Mouse (Mus musculus): Measurements from ENCODE around the gene Prss30.
A peak's percentile ranks its signal among the peaks of the same experiment; 100 is the strongest.

Prss30 gene

DNA sequence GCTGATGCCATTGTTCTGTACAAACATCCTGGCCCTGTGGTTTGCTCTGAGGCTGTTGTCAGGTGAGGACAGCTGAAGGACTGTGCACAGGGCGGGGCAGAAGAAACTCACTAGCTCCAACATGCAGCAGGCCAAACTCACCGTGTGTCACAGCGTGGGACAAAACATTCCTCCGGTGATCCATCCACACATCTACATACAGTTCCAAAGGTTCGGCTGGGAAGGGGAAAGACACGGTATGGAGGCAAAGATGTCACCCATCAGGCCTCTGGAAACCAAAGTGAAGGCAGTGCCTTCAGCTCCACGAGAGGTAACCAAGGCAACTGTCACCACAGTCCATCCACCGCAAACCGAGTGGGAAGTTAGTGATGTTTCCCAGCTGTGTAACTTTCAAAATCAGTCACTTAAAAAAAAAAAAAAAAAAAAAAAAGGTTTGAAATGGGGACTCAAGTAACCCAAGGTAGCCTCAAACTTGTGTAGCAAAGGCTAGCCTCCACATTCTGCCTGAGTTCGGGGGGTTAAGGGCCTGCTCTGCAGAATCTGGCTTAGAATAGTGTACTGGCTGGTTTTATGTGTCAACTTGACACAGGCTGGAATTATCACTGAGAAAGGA, at the start of gene Prss30:
Prss30 (minus strand) TSS at position 270 of the 613 bp plus-strand sequence.
- DNase-seq (ENCODE audit: low spot score in 2 of 2), result no peak

DNA sequence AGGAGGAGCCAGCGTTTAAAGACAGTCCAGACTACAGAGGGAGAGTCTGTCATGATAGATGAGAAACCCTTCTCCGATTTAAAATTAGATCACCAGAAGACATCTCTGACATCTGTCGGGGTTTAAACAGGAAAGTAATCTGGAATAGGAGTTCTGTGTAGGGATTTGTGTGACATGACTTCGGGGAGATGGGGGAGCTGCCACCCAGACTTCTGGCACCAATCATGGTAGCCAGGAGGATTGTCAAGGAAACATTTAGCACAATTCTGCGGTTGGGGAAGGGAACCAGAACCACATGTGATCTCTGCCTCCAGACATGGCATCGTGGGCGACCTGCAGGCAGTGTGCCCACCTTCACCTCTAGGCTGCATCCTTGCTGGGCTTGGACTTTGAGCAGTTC, 49.1 kb upstream of the Prss30 start:
- DNase-seq (ENCODE audit: low spot score in 2 of 2), result no peak

DNA sequence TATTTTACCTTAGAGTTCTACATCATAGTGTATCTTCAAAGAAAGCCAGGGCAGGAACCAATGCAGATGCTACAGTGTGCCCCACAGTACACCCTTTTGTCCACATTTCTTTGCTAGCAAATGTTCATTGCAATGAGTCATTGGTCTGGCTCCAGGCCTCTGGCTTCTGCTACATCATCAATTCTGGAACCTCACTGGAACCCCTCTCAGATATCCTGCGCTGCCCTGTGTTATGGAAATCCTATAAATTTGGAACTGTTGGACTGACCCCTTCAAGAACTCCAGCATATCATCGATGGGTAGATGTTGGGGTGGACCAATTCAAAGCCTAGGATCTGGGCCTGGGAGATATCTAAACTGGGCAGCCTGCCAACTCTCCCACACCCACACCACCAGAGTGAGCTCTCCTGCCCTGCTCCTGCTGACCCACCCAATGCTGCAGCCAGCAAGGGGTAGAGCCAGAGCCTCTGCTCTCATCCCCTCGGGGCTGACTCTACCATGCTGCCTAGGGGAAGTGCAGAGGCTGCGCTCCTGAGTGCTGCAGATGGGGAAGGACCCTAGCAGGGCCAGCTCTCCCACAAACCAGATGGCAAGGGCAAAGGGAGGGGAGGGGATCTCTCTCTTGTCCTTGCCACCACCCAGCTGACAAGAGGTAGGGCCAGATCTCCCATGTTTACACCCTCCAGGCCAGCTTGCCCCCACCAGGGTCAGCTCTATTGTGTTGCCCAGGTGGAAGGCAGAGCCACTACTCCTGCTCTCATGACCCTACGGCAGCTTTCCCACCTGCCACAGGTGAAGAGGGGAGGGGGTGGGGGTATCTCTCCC, 41.2 kb upstream of the Prss30 start:
- peak; percentile 44 to 49 for DNase-seq (ENCODE audit: low spot score in 2 of 2)

DNA sequence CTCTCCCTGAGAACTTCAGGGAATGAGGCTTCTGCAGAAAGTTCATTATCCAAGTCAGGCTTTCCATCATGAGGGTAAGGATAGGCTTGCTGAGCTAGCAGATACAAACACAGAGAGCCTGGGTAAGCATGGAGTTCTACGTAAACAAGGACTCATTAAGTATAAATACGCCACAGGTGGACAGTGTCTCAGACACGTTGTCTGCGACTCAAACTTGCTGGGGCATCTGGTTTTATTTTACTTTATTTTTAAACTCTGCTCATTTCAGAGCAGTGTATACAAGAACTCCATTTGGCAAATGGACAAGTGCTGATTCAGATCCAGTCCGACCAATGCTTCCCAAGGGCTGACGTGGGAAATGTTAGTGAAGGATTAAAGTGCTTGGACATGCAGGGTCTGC, 40.3 kb upstream of the Prss30 start:
- DNase-seq (ENCODE audit: low spot score in 2 of 2), result no peak

DNA sequence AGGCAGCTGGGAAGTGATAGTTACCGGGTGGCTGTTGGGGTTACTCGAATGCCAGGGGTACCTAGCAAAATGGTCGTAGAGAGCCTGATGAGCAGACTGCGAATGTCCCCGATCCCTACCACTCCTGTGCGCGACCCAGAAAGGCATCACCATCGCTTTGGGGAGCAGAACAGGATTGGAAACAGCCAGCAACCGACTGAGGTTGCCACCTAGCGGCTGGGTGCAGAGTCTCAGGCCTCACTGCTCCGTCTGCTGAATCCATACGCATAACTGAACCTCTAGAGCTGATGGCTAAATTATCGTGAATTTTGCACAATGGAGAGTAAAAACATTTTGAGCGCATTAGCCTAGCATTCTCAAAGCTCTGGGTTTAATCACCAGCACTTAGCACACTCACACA, 35.4 kb upstream of the Prss30 start:
- DNase-seq (ENCODE audit: low spot score in 2 of 2), result no peak

DNA sequence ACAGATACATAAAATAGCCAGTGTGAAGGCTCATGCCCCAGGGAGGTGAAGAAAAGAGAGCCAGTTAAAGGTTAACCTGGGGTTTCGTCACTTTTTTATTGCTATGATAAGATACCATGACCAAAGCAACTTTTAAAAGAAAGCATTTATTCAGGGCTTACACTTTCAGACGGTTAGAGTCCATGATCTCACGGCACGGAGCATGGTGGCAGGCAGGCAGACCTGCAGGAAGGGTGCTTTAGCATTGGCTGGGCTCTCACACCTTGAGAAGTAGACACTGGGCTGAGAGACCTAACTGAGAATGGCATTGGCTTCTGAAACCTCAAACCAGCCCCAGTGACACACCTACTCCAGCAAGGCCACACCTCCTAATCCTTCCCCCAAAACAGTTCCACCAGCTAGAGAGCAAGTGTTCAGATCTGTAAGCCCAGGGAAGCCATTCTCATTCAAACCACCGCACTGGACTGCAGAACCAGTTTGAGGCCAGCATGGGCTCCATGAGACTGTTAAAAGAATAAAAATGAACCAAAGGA, 34.1 kb upstream of the Prss30 start:
- no peak for DNase-seq (ENCODE audit: low spot score in 2 of 2)

DNA sequence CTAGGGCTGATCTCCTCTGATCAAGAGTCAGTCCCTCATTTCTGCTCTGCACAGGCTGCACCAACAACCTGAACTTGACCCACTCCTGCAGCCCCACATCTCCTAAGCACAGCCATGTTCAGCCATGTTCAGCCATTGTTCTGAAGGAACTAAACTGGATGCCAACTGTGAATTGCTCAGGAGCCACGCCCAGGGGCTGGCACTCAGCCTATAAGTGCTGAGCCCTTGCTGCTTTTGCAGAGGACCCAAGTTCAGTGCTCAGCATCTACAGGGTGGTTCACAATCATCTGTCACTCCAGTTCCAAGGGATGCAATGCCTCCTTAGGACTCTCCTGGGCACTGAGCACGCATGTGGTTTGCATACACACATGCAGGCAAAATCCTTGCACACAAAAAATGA, 32.6 kb upstream of the Prss30 start:
- DNase-seq (ENCODE audit: low spot score in 2 of 2), result no peak

DNA sequence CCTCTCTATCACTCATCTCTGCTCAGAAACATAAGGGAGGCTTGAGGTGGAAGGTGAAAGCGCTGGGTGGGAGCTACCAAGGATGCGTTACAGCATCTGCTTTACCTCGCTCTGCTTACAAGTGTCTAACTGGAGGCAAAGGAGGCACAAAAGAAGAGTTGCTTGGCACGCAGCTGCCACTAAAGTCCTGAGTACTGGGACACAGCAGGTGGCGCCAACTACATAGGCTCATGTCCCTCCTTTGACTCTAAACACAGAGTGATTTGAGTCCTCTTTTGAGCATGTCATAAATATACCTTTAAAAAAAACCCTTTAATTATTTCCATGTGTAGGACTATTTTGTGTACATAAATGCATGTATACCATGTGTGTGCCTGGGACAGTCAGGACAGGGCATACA, 29.3 kb upstream of the Prss30 start:
- DNase-seq (ENCODE audit: low spot score in 2 of 2), result no peak

DNA sequence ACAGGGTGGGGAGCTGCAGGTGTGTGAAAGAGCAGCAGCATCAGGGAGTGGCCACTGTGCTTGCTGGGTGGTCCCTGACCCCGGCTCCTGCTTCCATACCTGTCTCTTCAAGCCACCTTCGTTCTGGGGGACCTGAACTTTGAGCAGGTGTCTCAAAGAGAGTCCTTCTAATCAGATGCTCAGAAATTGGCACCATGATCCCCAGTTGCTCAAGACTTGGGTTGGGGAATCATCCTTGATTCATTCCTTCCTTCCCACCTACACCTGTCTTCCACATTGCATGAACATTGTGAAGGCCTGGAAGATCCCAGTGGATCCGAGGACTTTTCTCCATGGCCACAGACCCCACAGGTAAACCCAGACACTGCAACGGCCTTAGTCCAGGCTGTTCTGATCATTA, 27.7 kb upstream of the Prss30 start:
- no peak for DNase-seq (ENCODE audit: low spot score in 2 of 2)

DNA sequence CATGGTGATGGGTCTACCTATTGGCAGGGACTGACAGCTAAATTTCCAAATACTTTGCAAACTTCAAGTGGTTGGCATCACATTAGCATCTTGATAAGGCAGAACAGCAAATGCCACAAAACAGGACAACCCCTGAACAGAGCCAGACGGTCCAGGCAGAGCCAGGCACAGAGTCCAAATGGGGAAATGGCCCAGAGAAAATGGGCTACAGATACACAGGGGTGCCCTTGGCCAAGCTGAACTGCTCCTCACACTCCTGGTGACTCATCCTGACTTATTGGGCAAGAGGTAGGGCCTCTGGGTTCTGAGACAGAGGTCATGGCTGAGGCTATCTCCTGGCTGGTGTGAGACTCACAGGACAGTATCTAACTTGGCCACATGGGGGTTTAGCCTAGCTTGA, 27.0 kb upstream of the Prss30 start:
- no peak for DNase-seq (ENCODE audit: low spot score in 2 of 2)

DNA sequence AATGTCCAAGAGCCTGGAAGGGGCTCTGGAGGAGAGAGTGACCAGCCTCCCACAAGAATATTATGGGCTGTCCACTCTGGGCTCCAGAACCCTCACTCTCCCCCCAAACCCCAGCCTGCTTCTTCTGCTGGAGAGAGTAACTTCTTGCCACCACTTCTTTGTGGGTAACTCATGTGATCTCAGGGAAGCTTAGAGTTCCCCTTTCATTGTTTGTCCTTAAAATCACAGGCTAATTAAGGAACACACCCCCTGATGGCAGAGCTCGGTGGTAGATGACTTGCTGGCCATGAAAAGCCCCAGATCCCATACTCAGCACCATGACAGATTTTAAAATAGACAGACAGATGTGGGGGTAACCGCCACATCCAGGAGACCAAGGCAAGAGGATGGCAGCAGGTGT, 26.6 kb upstream of the Prss30 start:
- DNase-seq (ENCODE audit: low spot score in 2 of 2), result no peak

DNA sequence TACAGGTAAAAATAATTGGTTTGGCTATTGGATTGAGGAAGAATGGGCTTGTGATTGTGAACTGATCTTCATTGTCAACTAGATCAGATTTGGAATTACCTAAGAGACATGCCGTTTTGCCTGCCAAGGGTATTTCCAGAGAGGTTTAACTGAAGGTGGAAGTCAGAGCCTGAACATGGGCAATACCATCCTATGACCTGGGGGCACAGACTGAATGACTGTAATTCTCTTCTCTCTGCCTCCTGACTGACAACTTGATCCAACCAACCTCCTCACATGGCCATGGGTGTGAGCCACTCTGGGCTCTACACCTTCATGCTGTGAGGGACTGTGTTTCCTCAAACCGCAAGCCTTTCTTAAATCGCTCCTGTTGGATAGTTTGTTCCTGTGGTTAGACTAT, 24.7 kb upstream of the Prss30 start:
- DNase-seq (ENCODE audit: low spot score in 2 of 2), result no peak

DNA sequence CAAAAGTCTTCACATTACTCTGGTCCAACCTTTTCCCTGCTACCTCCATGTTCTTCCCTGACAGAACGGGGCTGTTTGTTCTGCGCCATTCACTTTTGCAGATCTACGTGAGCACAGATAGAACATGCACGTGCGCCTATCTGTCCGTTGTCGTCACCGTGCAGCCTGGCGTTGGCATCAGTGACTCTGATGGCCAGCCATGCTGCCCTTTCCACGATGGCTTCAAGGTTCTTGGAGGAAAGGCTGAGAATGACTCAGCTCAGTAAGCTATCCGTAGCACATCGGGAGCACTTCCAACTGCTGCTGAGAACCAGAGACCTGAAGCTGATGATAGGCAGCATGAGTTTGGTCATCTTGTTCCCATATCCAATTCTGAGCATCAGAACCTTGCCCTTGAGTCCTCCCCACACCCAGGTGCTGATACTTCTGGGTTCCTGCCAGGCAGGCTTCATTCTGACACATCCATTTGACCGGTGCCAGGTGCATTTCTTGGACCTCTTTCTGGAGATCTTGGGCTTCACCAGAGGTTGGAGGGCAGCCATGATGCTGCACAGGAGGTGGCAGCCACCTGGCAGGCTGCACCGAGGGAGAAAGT, 23.8 kb upstream of the Prss30 start:
- no peak for DNase-seq (ENCODE audit: low spot score in 2 of 2)

DNA sequence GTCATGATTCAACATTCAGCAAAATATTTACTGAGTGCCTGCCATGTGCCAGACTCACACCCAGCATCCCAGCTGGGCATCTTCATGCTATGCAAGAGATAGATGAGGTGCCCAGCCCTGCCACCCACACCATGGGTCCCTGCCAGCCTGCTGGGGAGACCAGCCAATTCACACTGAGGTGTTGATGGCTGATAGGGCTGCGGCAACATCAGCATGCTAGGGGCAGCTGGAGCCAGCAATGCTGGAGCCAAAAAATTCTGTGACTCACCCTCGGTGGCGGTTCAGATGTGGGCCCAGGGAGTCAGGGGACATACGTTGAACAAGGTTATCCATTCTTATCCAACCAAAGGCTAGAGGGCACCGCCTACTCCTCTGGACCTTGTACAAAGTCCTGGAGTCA, 20.0 kb upstream of the Prss30 start:
- DNase-seq (ENCODE audit: low spot score in 2 of 2), result no peak

DNA sequence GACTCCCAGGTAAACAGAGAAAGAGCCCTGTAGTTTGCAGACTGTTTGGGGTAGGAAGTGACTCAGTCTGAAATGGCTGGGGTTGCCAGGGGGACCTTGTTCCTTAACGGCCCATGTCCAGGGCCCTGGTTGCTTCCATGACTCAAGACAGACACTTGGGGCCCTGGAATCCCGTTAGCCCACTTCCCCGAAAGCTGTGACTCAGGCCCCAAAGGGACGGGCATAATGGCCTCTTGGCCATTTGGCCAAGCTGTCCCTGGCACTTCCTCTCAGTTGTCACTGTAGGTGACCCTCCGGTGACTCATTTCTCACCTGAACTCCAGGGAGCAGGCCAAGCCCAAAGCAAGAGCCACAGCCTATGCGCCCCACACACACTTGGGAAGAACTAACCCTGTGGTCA, 18.0 kb upstream of the Prss30 start:
- DNase-seq (ENCODE audit: low spot score in 2 of 2), result no peak

DNA sequence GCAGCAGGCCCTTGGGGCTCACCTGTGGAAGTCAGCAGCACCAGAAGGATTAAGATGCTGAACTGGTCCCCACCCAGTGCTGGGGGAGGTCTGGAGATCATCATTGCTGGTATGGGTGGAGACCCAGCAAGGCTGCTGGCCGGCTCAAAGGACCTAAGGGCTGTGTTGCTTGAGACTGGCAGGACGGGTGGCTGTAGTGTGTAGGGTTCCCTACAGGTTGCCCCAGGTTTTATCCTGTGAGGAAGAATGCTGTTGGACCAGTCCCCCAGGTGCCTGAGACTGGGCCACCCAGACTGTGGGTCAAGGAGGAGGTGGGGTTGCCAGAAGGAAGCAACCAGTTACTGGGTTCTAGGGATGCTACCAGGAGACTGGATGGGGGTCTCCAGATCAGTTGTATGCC, 17.5 kb upstream of the Prss30 start, which contains the start of gene Prss22:
Prss22 (minus strand) TSS at position 200 of the 400 bp plus-strand sequence.
- no peak for DNase-seq (ENCODE audit: low spot score in 2 of 2)

DNA sequence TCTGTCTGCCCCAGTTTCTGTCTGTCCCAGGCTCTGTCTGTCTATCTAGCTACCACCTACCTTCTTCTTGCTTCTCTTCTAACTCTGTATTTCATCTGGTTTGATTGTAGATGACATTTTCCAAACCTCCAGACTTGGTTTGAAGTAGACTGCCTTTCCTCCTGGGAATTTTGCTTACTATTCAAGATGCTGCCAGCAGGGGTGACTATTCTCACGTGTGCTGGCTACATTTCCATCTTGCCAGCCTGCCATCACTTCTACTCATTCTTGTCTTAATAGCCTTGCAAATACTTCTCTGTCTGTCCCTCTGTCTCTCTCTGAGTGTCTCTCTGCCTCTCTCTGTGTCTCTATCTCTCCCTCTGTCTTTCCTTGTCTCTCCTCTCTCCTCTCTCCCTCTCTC, 15.1 kb upstream of the Prss30 start:
- DNase-seq (ENCODE audit: low spot score in 2 of 2), result no peak

DNA sequence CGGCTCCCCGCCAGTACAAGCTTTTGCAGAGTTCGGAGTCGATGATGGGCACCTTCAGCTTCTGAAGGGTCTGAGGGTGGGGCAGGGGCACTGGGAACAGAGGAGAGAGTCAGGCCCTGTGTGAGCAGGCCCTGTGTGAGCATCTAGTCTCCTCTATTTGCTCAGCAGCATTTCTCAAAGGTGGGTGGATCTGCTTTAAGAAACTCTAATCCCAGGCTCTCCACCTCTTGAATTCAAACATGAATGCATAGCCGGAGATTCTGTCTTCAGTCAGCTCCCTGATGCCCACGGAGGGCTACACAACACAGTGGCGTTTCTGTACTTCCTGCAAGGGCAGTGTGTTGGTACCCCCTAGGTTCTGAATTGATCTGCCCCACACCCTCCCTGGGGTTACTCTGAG, 14.3 kb upstream of the Prss30 start:
- no peak for DNase-seq (ENCODE audit: low spot score in 2 of 2)

DNA sequence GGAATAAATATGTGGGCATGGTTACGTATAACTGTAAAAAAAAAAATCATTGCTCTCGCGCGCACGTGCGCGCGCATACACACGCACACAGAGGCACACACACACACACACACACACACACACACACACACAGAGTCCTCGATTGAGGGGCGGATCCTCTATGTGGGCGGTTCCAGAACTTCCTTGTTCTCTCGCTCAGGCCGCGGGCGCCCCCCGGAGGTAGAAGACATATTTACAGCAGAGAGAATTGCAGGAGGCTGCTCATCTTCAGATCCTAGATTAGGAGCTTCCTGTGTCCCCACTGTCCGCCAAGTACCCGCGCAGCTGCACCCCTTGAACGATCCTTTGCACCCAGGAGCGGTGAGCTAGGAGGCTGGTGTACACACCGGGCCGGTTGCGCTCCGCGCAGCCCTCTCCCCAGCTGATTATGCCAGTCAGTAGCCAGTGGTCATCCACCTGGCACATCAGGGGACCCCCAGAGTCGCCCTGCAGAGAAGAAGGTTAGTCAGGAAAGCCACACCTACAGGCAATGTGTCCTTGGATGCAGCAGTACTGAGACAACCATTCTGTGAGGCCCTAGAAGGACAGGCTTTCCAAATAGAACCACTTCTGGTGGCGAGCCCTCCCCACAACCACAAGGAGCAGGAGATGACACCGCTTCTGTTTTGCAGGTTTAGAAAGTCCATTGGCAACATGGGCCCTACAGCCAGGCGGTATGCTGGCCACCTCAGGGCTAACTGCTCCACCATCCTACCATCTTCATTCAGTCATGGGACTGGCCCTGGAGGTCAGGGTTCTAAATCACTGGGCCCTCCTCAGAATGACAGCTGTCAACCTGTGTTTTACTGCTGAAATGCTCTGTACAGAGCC, 13.4 kb upstream of the Prss30 start:
- peak; percentile 69 to 83 for DNase-seq (ENCODE audit: low spot score in 2 of 2)

DNA sequence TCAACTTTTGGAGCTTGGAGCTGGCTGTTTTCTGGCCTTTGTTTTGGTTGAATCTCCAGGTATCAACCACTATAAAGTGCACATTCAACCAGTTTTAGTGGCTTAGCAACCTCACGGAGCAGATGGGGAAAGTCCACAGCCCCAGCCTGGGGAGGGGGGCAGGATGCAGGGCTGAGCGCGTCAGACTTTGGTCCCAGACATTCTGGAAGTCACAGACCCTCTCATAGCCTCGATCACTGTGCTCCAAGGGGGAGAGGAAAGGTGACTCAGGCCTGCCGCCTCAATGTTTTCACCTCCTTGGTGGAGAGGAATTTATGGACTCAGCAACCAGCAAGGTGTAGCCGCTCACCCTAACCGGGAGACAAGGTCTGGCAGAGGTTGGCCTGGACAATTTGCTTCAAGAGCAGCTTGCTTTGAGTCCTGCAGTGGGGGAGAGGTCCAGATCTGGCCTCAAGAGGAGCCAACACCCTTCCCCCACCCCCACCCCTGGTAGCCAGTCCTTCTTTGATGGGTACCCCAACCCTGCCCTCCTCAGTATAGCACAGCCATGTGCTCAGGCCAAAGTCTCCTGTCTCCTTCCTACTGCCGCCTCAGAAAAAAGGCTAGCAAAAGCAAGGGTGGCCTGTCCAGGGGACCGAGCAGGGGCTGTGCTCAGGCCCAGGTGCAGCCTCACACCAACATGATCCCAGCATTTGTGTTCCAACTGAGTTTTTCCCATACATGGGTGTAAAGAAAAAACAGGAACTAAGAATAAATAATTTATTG, 12.6 kb upstream of the Prss30 start:
- no peak for DNase-seq (ENCODE audit: low spot score in 2 of 2)

DNA sequence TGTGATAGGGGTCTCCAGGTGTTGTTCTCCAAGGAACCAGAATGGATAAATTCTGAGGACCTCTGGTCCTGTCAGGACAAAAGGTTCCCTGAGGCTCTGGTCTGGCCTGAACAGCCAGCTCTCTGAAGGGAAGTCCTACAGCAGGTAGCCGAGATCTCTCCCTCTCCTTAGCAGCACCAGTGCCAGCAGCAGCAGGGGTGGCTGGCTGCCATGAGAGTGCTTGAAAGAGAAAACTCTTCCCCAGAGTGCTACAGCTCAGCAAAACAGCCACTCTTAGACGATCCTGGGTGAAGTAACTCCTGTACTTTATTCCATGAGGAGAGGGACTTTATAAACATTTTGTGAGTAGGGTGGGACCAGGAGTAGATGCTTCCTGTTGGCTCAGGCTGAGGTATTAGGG, 9.4 kb upstream of the Prss30 start:
- DNase-seq (ENCODE audit: low spot score in 2 of 2), result no peak

All from spleen, postnatal 14 days (tissue).